Mouse (Mus musculus): ENCODE measurements around the gene Gm20479.

- TF ChIP-seq CTCF (conservative IDR thresholded peaks at IDR 0.05; ENCODE audit: low read length) (peak; percentile 42; the same call in 1 of the 2 replicates), POU5F1 (IDR thresholded peaks at IDR 0.05; ENCODE audit: borderline replicate concordance, low read length) (no peak), NANOG (IDR thresholded peaks at IDR 0.05; ENCODE audit: borderline replicate concordance, low read length) (no peak)
Observed at GRCm38 (mm10) chr7:27359162-27359561, 1.9 kb upstream of the Gm20479 start.
